Mouse (Mus musculus): ENCODE data around the gene Xcr1. TPM values are rescaled to one million over a fixed set of nuclear protein-coding genes. Genes with fewer than 3 reads are reported as not detected.

The Xcr1 gene
- polyA plus RNA-seq, 1 experiment from 2014 or later, result 0.04 TPM

- Histone ChIP-seq H3K4me2 (ENCODE audit: low read length) (peak overlapping the region; percentile 88), H3K9ac (replicated peaks; ENCODE audit: low read length) (peak overlapping the region; percentile 62), H3K4me1 (ENCODE audit: control insufficient read depth, insufficient read depth, low read length) (peaks cover 5% of the 10 kb centered on the region; the same call in 1 of the 2 replicates), H3K9me3 (ENCODE audit: control insufficient read depth, low read length) (no peaks in the 10 kb centered on the region), H3K27me3 (ENCODE audit: control insufficient read depth, insufficient read depth, low read length) (no peaks in the 10 kb centered on the region), H3K36me3 (ENCODE audit: control insufficient read depth, insufficient read depth, low read length) (no peaks in the 10 kb centered on the region), H3K4me3 (replicated peaks; ENCODE audit: low read depth, low read length) (peak overlapping the region; percentile 67), H3K27ac (replicated peaks; ENCODE audit: low read depth, low read length) (peak overlapping the region; percentile 77)
- ATAC-seq (ENCODE audit: low FRiP score, low TSS enrichment) (peak; percentile 83), DNase-seq (no peak)
- WGBS, result under 1% methylated on average over 27 of the region's 27 CpGs
Measured at GRCm38 (mm10) chr9:123851062-123851712, 10.6 kb downstream of the Xcr1 start.

GRCm38 (mm10) chr9:123850705-123851061 is 11.1 kb downstream of the Xcr1 start:
- peak overlapping the region; percentile 67 for H3K4me3 ChIP-seq (replicated peaks; ENCODE audit: low read depth, low read length)
- peak overlapping the region; percentile 62; the same call in 1 of the 2 replicates for H3K9ac ChIP-seq (replicated peaks; ENCODE audit: low read length)
- peaks cover 5% of the 10 kb centered on the region; the same call in 1 of the 2 replicates for H3K4me1 ChIP-seq (ENCODE audit: control insufficient read depth, insufficient read depth, low read length)
- H3K4me2 ChIP-seq (ENCODE audit: low read length), result peak overlapping the region; percentile 88
- no peaks in the 10 kb centered on the region for H3K27me3 ChIP-seq (ENCODE audit: control insufficient read depth, insufficient read depth, low read length)
- ATAC-seq (ENCODE audit: low FRiP score, low TSS enrichment) (no peak), DNase-seq (peak; percentile 30)
- 2% methylated on average over 2 of the region's 2 CpGs for WGBS
- H3K36me3 ChIP-seq (ENCODE audit: control insufficient read depth, insufficient read depth, low read length), result no peaks in the 10 kb centered on the region
- H3K27ac ChIP-seq (replicated peaks; ENCODE audit: low read depth, low read length), result no peak overlapping the region
- H3K9me3 ChIP-seq (ENCODE audit: control insufficient read depth, low read length), result no peaks in the 10 kb centered on the region

- H3K9me3 ChIP-seq (ENCODE audit: control insufficient read depth, low read length), result no peaks in the 10 kb centered on the region
- H3K4me2 ChIP-seq (ENCODE audit: low read length), result peak overlapping the region; percentile 88
- no peaks in the 10 kb centered on the region for H3K27me3 ChIP-seq (ENCODE audit: control insufficient read depth, insufficient read depth, low read length)
- H3K4me1 ChIP-seq (ENCODE audit: control insufficient read depth, insufficient read depth, low read length), result peaks cover 5% of the 10 kb centered on the region; the same call in 1 of the 2 replicates
- no peak overlapping the region for H3K4me3 ChIP-seq (replicated peaks; ENCODE audit: low read depth, low read length)
- DNase-seq (peak; percentile 9), ATAC-seq (ENCODE audit: low FRiP score, low TSS enrichment) (no peak)
- 81% methylated on average over 2 of the region's 2 CpGs for WGBS
- H3K27ac ChIP-seq (replicated peaks; ENCODE audit: low read depth, low read length), result no peak overlapping the region
- no peak overlapping the region for H3K9ac ChIP-seq (replicated peaks; ENCODE audit: low read length)
- H3K36me3 ChIP-seq (ENCODE audit: control insufficient read depth, insufficient read depth, low read length), result no peaks in the 10 kb centered on the region
Measured at GRCm38 (mm10) chr9:123849976-123850695, 11.7 kb downstream of the Xcr1 start.

GRCm38 (mm10) chr9:123846490-123846889 is 15.3 kb downstream of the Xcr1 start:
- Histone ChIP-seq H3K9me3 (ENCODE audit: control insufficient read depth, low read length) (no peaks in the 10 kb centered on the region), H3K4me1 (ENCODE audit: control insufficient read depth, insufficient read depth, low read length) (peaks cover 5% of the 10 kb centered on the region; the same call in 1 of the 2 replicates), H3K9ac (replicated peaks; ENCODE audit: low read length) (no peak overlapping the region), H3K36me3 (ENCODE audit: control insufficient read depth, insufficient read depth, low read length) (0 out of 2 replicates have a peak, but pooled peaks cover 4% of the 10 kb centered on the region), H3K27me3 (ENCODE audit: control insufficient read depth, insufficient read depth, low read length) (no peaks in the 10 kb centered on the region), H3K4me3 (replicated peaks; ENCODE audit: low read depth, low read length) (no peak overlapping the region), H3K4me2 (ENCODE audit: low read length) (no peak overlapping the region), H3K27ac (replicated peaks; ENCODE audit: low read depth, low read length) (no peak overlapping the region)
- WGBS, result 88% methylated on average over 1 of the region's 1 CpGs
- ATAC-seq (ENCODE audit: low FRiP score, low TSS enrichment), result no peak
- no peak for DNase-seq

GRCm38 (mm10) chr9:123845120-123845519 is 16.7 kb downstream of the Xcr1 start:
- Histone ChIP-seq H3K36me3 (ENCODE audit: control insufficient read depth, insufficient read depth, low read length) (peaks cover 8% of the 10 kb centered on the region; the same call in 1 of the 2 replicates), H3K4me3 (replicated peaks; ENCODE audit: low read depth, low read length) (no peak overlapping the region), H3K27me3 (ENCODE audit: control insufficient read depth, insufficient read depth, low read length) (no peaks in the 10 kb centered on the region), H3K27ac (replicated peaks; ENCODE audit: low read depth, low read length) (no peak overlapping the region), H3K9me3 (ENCODE audit: control insufficient read depth, low read length) (no peaks in the 10 kb centered on the region), H3K4me1 (ENCODE audit: control insufficient read depth, insufficient read depth, low read length) (no peaks in the 10 kb centered on the region), H3K4me2 (ENCODE audit: low read length) (no peak overlapping the region), H3K9ac (replicated peaks; ENCODE audit: low read length) (no peak overlapping the region)
- no peak for DNase-seq
- 84% methylated on average over 3 of the region's 3 CpGs for WGBS
- ATAC-seq (ENCODE audit: low FRiP score, low TSS enrichment), result no peak

- DNase-seq (no peak), ATAC-seq (ENCODE audit: low FRiP score, low TSS enrichment) (no peak)
- peaks cover 10% of the 10 kb centered on the region; the same call in 1 of the 2 replicates for H3K36me3 ChIP-seq (ENCODE audit: control insufficient read depth, insufficient read depth, low read length)
- no peaks in the 10 kb centered on the region for H3K27me3 ChIP-seq (ENCODE audit: control insufficient read depth, insufficient read depth, low read length)
- H3K9me3 ChIP-seq (ENCODE audit: control insufficient read depth, low read length), result no peaks in the 10 kb centered on the region
- H3K27ac ChIP-seq (replicated peaks; ENCODE audit: low read depth, low read length), result no peak overlapping the region
- no peaks in the 10 kb centered on the region for H3K4me1 ChIP-seq (ENCODE audit: control insufficient read depth, insufficient read depth, low read length)
- H3K9ac ChIP-seq (replicated peaks; ENCODE audit: low read length), result no peak overlapping the region
- H3K4me3 ChIP-seq (replicated peaks; ENCODE audit: low read depth, low read length), result no peak overlapping the region
- WGBS, result 90% methylated on average over 3 of the region's 3 CpGs
- H3K4me2 ChIP-seq (ENCODE audit: low read length), result no peak overlapping the region
Measured at GRCm38 (mm10) chr9:123844468-123844867, 17.4 kb downstream of the Xcr1 start.

- H3K9me3 ChIP-seq (ENCODE audit: control insufficient read depth, low read length), result no peaks in the 10 kb centered on the region
- no peak for DNase-seq
- no peak overlapping the region for H3K27ac ChIP-seq (replicated peaks; ENCODE audit: low read depth, low read length)
- H3K4me1 ChIP-seq (ENCODE audit: control insufficient read depth, insufficient read depth, low read length), result no peaks in the 10 kb centered on the region
- peaks cover 28% of the 10 kb centered on the region for H3K36me3 ChIP-seq (ENCODE audit: control insufficient read depth, insufficient read depth, low read length)
- ATAC-seq (ENCODE audit: low FRiP score, low TSS enrichment), result no peak
- no peak overlapping the region for H3K4me3 ChIP-seq (replicated peaks; ENCODE audit: low read depth, low read length)
- no peak overlapping the region for H3K4me2 ChIP-seq (ENCODE audit: low read length)
- H3K9ac ChIP-seq (replicated peaks; ENCODE audit: low read length), result no peak overlapping the region
- no peaks in the 10 kb centered on the region for H3K27me3 ChIP-seq (ENCODE audit: control insufficient read depth, insufficient read depth, low read length)
- WGBS, result 91% methylated on average over 6 of the region's 6 CpGs
Measured at GRCm38 (mm10) chr9:123840243-123840642, 21.6 kb downstream of the Xcr1 start.

GRCm38 (mm10) chr9:123835851-123836250 is 26.0 kb downstream of the Xcr1 start:
- peaks cover 35% of the 10 kb centered on the region for H3K36me3 ChIP-seq (ENCODE audit: control insufficient read depth, insufficient read depth, low read length)
- no peaks in the 10 kb centered on the region for H3K4me1 ChIP-seq (ENCODE audit: control insufficient read depth, insufficient read depth, low read length)
- H3K4me3 ChIP-seq (replicated peaks; ENCODE audit: low read depth, low read length), result no peak overlapping the region
- H3K27ac ChIP-seq (replicated peaks; ENCODE audit: low read depth, low read length), result no peak overlapping the region
- WGBS, result 96% methylated on average over 3 of the region's 3 CpGs
- no peak for ATAC-seq (ENCODE audit: low FRiP score, low TSS enrichment)
- H3K4me2 ChIP-seq (ENCODE audit: low read length), result no peak overlapping the region
- H3K9ac ChIP-seq (replicated peaks; ENCODE audit: low read length), result no peak overlapping the region
- H3K27me3 ChIP-seq (ENCODE audit: control insufficient read depth, insufficient read depth, low read length), result no peaks in the 10 kb centered on the region
- H3K9me3 ChIP-seq (ENCODE audit: control insufficient read depth, low read length), result no peaks in the 10 kb centered on the region
- DNase-seq, result no peak

GRCm38 (mm10) chr9:123828916-123829315 is 32.9 kb downstream of the Xcr1 start:
- no peak overlapping the region for H3K4me2 ChIP-seq (ENCODE audit: low read length)
- no peak overlapping the region for H3K27ac ChIP-seq (replicated peaks; ENCODE audit: low read depth, low read length)
- no peaks in the 10 kb centered on the region for H3K4me1 ChIP-seq (ENCODE audit: control insufficient read depth, insufficient read depth, low read length)
- H3K36me3 ChIP-seq (ENCODE audit: control insufficient read depth, insufficient read depth, low read length), result peaks cover 71% of the 10 kb centered on the region
- H3K9ac ChIP-seq (replicated peaks; ENCODE audit: low read length), result no peak overlapping the region
- 93% methylated on average over 4 of the region's 4 CpGs for WGBS
- H3K27me3 ChIP-seq (ENCODE audit: control insufficient read depth, insufficient read depth, low read length), result no peaks in the 10 kb centered on the region
- H3K4me3 ChIP-seq (replicated peaks; ENCODE audit: low read depth, low read length), result no peak overlapping the region
- ATAC-seq (ENCODE audit: low FRiP score, low TSS enrichment) (no peak), DNase-seq (no peak)
- no peaks in the 10 kb centered on the region for H3K9me3 ChIP-seq (ENCODE audit: control insufficient read depth, low read length)

Data from midbrain, embryonic 14.5 days (tissue).